In the genomic region with DNA sequence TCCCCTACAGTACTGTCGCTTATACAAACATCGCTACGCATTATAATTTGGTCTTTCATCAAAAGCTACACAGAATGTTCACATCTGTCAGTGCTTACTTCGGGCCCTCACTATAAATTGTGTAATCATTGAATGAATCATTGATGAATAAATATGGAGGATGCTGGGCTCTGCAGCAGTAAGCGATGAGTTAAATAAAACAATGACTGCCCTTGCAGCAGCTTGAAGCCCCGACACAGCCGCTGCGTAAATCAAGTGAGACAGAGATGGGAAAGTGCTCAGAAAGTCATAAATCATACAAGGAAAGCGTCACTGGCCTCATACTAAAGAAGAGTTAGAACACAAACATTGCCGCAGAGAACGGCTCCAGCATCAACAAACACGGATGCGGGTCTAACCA, we compare ENCODE assay signal across 18 mouse cellular contexts.
DNase-seq lines count a peak whose midpoint lies in the region; ATAC-seq lines count a peak whose summit lies in the region.
"Had no signal": no experiment of that assay in that cellular context is flagged by ENCODE, and none has a peak within 500 bp of the region (broad histone marks: within the 10 kb centered on the region; RNA-seq: fewer than 3 reads in every experiment).

No protein-coding gene starts in this region.

- H3K27me3 ChIP-seq in kidney, embryonic 14.5 days (ENCODE audit: control insufficient read depth, insufficient read depth, low read length), result no peaks in the 10 kb centered on the region
- no peaks in the 10 kb centered on the region for H3K27me3 ChIP-seq in limb, embryonic 11.5 days (ENCODE audit: control insufficient read depth, insufficient read depth, low read length)
- no peaks in the 10 kb centered on the region for H3K27me3 ChIP-seq in limb, embryonic 10.5 days (ENCODE audit: low read depth, poor library complexity, severe bottlenecking)
- no peaks in the 10 kb centered on the region for H3K27me3 ChIP-seq in neural tube, embryonic 13.5 days
- H3K27me3 ChIP-seq: embryonic facial prominence, embryonic 13.5 days; forebrain, embryonic 15.5 days; heart, embryonic 15.5 days; midbrain, embryonic 12.5 days had no signal

- no peak overlapping the region for H3K27ac ChIP-seq in kidney, embryonic 14.5 days (ENCODE audit: low read depth, low read length)
- H3K27ac ChIP-seq in limb, embryonic 11.5 days (replicated peaks; ENCODE audit: low read depth, low read length), result no peak overlapping the region
- no peak overlapping the region for H3K27ac ChIP-seq in limb, embryonic 10.5 days
- no peak overlapping the region for H3K27ac ChIP-seq in neural tube, embryonic 13.5 days (replicated peaks)
- H3K27ac ChIP-seq: embryonic facial prominence, embryonic 13.5 days; forebrain, embryonic 15.5 days; heart, embryonic 15.5 days; liver, embryonic 14.5 days; midbrain, embryonic 12.5 days had no signal

- peak; percentile 61 for ATAC-seq in kidney, embryonic 14.5 days (ENCODE audit: low FRiP score, low TSS enrichment)
- ATAC-seq in limb, embryonic 11.5 days (ENCODE audit: insufficient number of reproducible peaks, low FRiP score, low TSS enrichment, low read depth), result no peak
- ATAC-seq in neural tube, embryonic 13.5 days (ENCODE audit: low read depth), result peak; percentile 20; the same call in 1 of the 2 replicates
- ATAC-seq: activated CD4-positive, CD25-positive, alpha-beta regulatory T cell, adult 4 months; CD4-positive, CD25-positive, alpha-beta regulatory T cell, adult 4 months; forebrain, embryonic 15.5 days had no signal

- DNase-seq in kidney, adult 9 months, result no peak
- peak; percentile 32 for DNase-seq in limb, embryonic 11.5 days (ENCODE audit: low spot score)
- DNase-seq in limb, embryonic 10.5 days (ENCODE audit: low spot score), result no peak
- peak; percentile 2 for DNase-seq in NIH3T3 (ENCODE audit: low read depth)
- no peak for DNase-seq in gastrocnemius, postnatal 14 days
- DNase-seq: adrenal gland, postnatal 10 days; cerebellum, adult 9-11 months; gastrocnemius, postnatal 25 days; thymus, postnatal 4 days had no signal

- 0 out of 2 replicates have a peak overlapping the region, but pooled peaks have one; percentile 16 for H3K4me2 ChIP-seq in kidney, embryonic 14.5 days (replicated peaks; ENCODE audit: low read depth, low read length)
- H3K4me2 ChIP-seq in limb, embryonic 11.5 days (ENCODE audit: low read depth, severe bottlenecking), result no peak overlapping the region
- H3K4me2 ChIP-seq in neural tube, embryonic 13.5 days, result peak overlapping the region; percentile 8
- H3K4me2 ChIP-seq: embryonic facial prominence, embryonic 13.5 days; forebrain, embryonic 15.5 days; heart, embryonic 15.5 days; midbrain, embryonic 12.5 days had no signal

- H3K36me3 ChIP-seq in kidney, embryonic 14.5 days (ENCODE audit: control insufficient read depth, insufficient read depth, low read length), result no peaks in the 10 kb centered on the region
- no peaks in the 10 kb centered on the region for H3K36me3 ChIP-seq in limb, embryonic 11.5 days (ENCODE audit: control insufficient read depth, insufficient read depth, low read length)
- no peaks in the 10 kb centered on the region for H3K36me3 ChIP-seq in limb, embryonic 10.5 days
- no peaks in the 10 kb centered on the region for H3K36me3 ChIP-seq in neural tube, embryonic 13.5 days
- H3K36me3 ChIP-seq: embryonic facial prominence, embryonic 13.5 days; forebrain, embryonic 15.5 days; heart, embryonic 15.5 days; midbrain, embryonic 12.5 days had no signal

- H3K4me1 ChIP-seq in kidney, embryonic 14.5 days (ENCODE audit: control insufficient read depth, insufficient read depth, low read length), result peaks cover 3% of the 10 kb centered on the region; the same call in 1 of the 2 replicates
- H3K4me1 ChIP-seq in limb, embryonic 11.5 days (ENCODE audit: control insufficient read depth, insufficient read depth, low read length), result no peaks in the 10 kb centered on the region
- peaks cover 9% of the 10 kb centered on the region for H3K4me1 ChIP-seq in limb, embryonic 10.5 days
- peaks cover 6% of the 10 kb centered on the region; the same call in 1 of the 2 replicates for H3K4me1 ChIP-seq in neural tube, embryonic 13.5 days (replicated peaks)
- H3K4me1 ChIP-seq: midbrain, embryonic 12.5 days had no signal

- H3K9ac ChIP-seq in kidney, embryonic 14.5 days (ENCODE audit: low read depth, low read length), result no peak overlapping the region
- H3K9ac ChIP-seq in limb, embryonic 11.5 days (ENCODE audit: low read length), result no peak overlapping the region
- no peak overlapping the region for H3K9ac ChIP-seq in neural tube, embryonic 13.5 days
- H3K9ac ChIP-seq: embryonic facial prominence, embryonic 13.5 days; forebrain, embryonic 15.5 days; heart, embryonic 15.5 days; liver, embryonic 14.5 days; midbrain, embryonic 12.5 days had no signal

- no peaks in the 10 kb centered on the region for H3K9me3 ChIP-seq in kidney, embryonic 14.5 days (ENCODE audit: control insufficient read depth, low read length)
- no peaks in the 10 kb centered on the region for H3K9me3 ChIP-seq in limb, embryonic 11.5 days (ENCODE audit: control insufficient read depth, low read length)
- no peaks in the 10 kb centered on the region for H3K9me3 ChIP-seq in limb, embryonic 10.5 days (replicated peaks)
- no peaks in the 10 kb centered on the region for H3K9me3 ChIP-seq in neural tube, embryonic 13.5 days
- H3K9me3 ChIP-seq: embryonic facial prominence, embryonic 13.5 days; forebrain, embryonic 15.5 days; heart, embryonic 15.5 days; midbrain, embryonic 12.5 days had no signal

- 24% methylated on average over 13 of the region's 13 CpGs for WGBS in kidney, embryonic 14.5 days
- WGBS in limb, embryonic 11.5 days, result 56% methylated on average over 13 of the region's 13 CpGs
- WGBS in limb, embryonic 10.5 days, result 62% methylated on average over 13 of the region's 13 CpGs
- 36% methylated on average over 13 of the region's 13 CpGs for WGBS in neural tube, embryonic 13.5 days

- intact Hi-C loops in gastrocnemius, postnatal 14 days (cut with DNase I; ENCODE audit: low total_unique reads), result no loop called here

- H3K4me3 ChIP-seq in kidney, embryonic 14.5 days (ENCODE audit: low read length), result no peak overlapping the region
- H3K4me3 ChIP-seq in limb, embryonic 11.5 days (ENCODE audit: low read depth, low read length), result no peak overlapping the region
- no peak overlapping the region for H3K4me3 ChIP-seq in limb, embryonic 10.5 days
- no peak overlapping the region for H3K4me3 ChIP-seq in neural tube, embryonic 13.5 days
- H3K4me3 ChIP-seq: embryonic facial prominence, embryonic 13.5 days; forebrain, embryonic 15.5 days; heart, embryonic 15.5 days; midbrain, embryonic 12.5 days had no signal

Comparison
In these comparisons a context has a peak if more than half of its experiments do, and no peak if none do; other contexts are left out.
1. DNase-seq: peak in limb, embryonic 11.5 days (single experiment) and NIH3T3 (single experiment); none in kidney, adult 9 months (single experiment), limb, embryonic 10.5 days (single experiment) and gastrocnemius, postnatal 14 days (single experiment).